Mouse (Mus musculus) C2C12 (cell line): ENCODE results near the gene Mib2. TPM values are rescaled to one million over a fixed set of nuclear protein-coding genes. Genes with fewer than 3 reads are reported as not detected.
"Not testable (repeated sequence)": the region's sequence is repeated elsewhere in the genome, so short reads cannot be mapped to it uniquely, and the experiment has no call there.

Experiments
- H3K27me3 ChIP-seq: one replicate; pipeline ENCODE4 v1.6.1; 2011; ENCODE audit not compliant: control insufficient read depth, insufficient read depth, insufficient read length
- H3K36me3 ChIP-seq: one replicate; pipeline ENCODE4 v1.6.1; 2011; ENCODE audit not compliant: control insufficient read depth, insufficient read depth
- H3K4me3 ChIP-seq: one replicate; pipeline ENCODE4 v1.5.1; 2011; ENCODE audit warnings: mild to moderate bottlenecking, control low read depth; ENCODE audit not compliant: poor library complexity, insufficient read depth, severe bottlenecking
- H3K79me2 ChIP-seq: one replicate; pipeline ENCODE4 v1.6.1; 2011; ENCODE audit not compliant: control insufficient read depth, insufficient read depth
- H3K79me3 ChIP-seq: one replicate; pipeline ENCODE4 v1.6.1; 2011; ENCODE audit warnings: low read depth, control low read depth
- H3ac ChIP-seq: one replicate; pipeline ENCODE3; 2011; ENCODE audit warnings: low read depth; ENCODE audit not compliant: control insufficient read depth, insufficient read length
- CEBPB ChIP-seq: IDR thresholded peaks from one replicate; pipeline ENCODE4 v1.6.1; 2011; ENCODE audit warnings: low read depth, mild to moderate bottlenecking, control low read depth, moderate library complexity
- CTCF ChIP-seq: IDR thresholded peaks from one replicate; pipeline ENCODE4 v1.5.1; 2011; ENCODE audit not compliant: control insufficient read depth, insufficient read depth, insufficient read length
- FOSL1 ChIP-seq: IDR thresholded peaks from one replicate; pipeline ENCODE4 v1.8.0; 2011; ENCODE audit warnings: mild to moderate bottlenecking, low read length; ENCODE audit not compliant: poor library complexity, insufficient read depth, severe bottlenecking
- MAX ChIP-seq: IDR thresholded peaks from one replicate; pipeline ENCODE4 v1.6.1; 2011; ENCODE audit warnings: mild to moderate bottlenecking, control low read depth
- MYOD1 ChIP-seq: IDR thresholded peaks from one replicate; pipeline ENCODE4 v1.6.1; 2011; ENCODE audit warnings: low read depth; ENCODE audit not compliant: control insufficient read depth, insufficient read length
- MYOG ChIP-seq: IDR thresholded peaks from one replicate; pipeline ENCODE4 v1.6.1; 2011; ENCODE audit not compliant: control insufficient read depth, insufficient read length; ENCODE audit errors: extremely low read depth
- USF1 ChIP-seq: IDR thresholded peaks from one replicate; pipeline ENCODE4 v1.6.1; 2011; ENCODE audit warnings: low read depth, mild to moderate bottlenecking, control low read depth, moderate library complexity
- polyA plus RNA-seq: library from polyadenylated mRNA; unstranded; fragments of >200 nt; fragmentation: generic; extraction: Trizol; gene quantifications from one replicate; pipeline ENCODE4 v1.2.1, GENCODE M21; 2012; ENCODE audit warnings: missing spikeins

The Mib2 gene
- polyA plus RNA-seq, 1 experiment = 16.2 TPM

GRCm38 (mm10) chr4:155694482-155695401 lies 25.7 kb upstream of the Mib2 start:
- peak overlapping the region; percentile 37 for H3K4me3 ChIP-seq
- TF ChIP-seq CEBPB (no peak), USF1 (no peak), MYOG (no peak), MAX (peak; percentile 85)
- H3K79me3 ChIP-seq = no peaks in the 10 kb centered on the region
- no peaks in the 10 kb centered on the region for H3K36me3 ChIP-seq
- peak overlapping the region; percentile 73 for H3ac ChIP-seq
- no peaks in the 10 kb centered on the region for H3K27me3 ChIP-seq
- no peaks in the 10 kb centered on the region for H3K79me2 ChIP-seq

DNA sequence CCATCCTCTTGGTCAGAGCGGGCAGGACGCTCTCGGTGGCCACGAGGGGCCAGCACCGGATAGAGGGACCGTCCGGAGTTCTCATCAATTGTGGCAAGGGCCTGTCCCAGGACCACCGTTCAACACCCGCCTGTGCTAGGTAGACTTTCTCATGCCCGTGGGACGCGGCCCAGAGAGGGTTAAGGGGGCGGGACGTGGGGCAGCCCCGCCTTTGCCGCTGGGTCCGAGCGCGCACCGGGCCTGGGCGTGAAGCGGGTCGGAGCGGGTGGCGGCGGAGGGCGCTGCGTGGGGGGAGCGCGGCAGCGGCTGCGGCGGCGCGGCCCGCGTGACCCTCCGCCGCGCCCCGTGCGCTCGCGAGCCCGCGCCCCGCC lies 25.1 kb upstream of the Mib2 start, which contains the start of gene Fndc10:
Gene Fndc10, plus strand, starts transcription at position 232 of the 371 bp plus-strand sequence.
- no peaks in the 10 kb centered on the region for H3K79me3 ChIP-seq
- no peaks in the 10 kb centered on the region for H3K36me3 ChIP-seq
- H3K27me3 ChIP-seq = no peaks in the 10 kb centered on the region
- no peak for TF ChIP-seq USF1
- no peak for TF ChIP-seq CEBPB
- no peak for TF ChIP-seq FOSL1
- no peak for TF ChIP-seq CTCF
- TF ChIP-seq MYOG = no peak
- no peak for TF ChIP-seq MAX
- TF ChIP-seq MYOD1 = no peak
- no peaks in the 10 kb centered on the region for H3K79me2 ChIP-seq
- peak within 1 kb of the TSS; percentile 37 for H3K4me3 ChIP-seq
- peak within 1 kb of the TSS; percentile 73 for H3ac ChIP-seq

- H3K79me2 ChIP-seq = no peaks in the 10 kb centered on the region
- H3K36me3 ChIP-seq = no peaks in the 10 kb centered on the region
- H3K4me3 ChIP-seq = no peak overlapping the region
- H3K79me3 ChIP-seq = no peaks in the 10 kb centered on the region
- no peak overlapping the region for H3ac ChIP-seq
- TF ChIP-seq MAX = no peak
- no peak for TF ChIP-seq CTCF
- TF ChIP-seq FOSL1 = no peak
- no peak for TF ChIP-seq CEBPB
- no peak for TF ChIP-seq MYOG
- TF ChIP-seq USF1 = no peak
- TF ChIP-seq MYOD1 = no peak
- no peaks in the 10 kb centered on the region for H3K27me3 ChIP-seq
Observed at GRCm38 (mm10) chr4:155692421-155692820, 23.4 kb upstream of the Mib2 start.

- Histone ChIP-seq H3K4me3 (no peak overlapping the region), H3K27me3 (peaks cover 5% of the 10 kb centered on the region), H3K36me3 (no peaks in the 10 kb centered on the region), H3ac (no peak overlapping the region), H3K79me3 (no peaks in the 10 kb centered on the region), H3K79me2 (no peaks in the 10 kb centered on the region)
- no peak for TF ChIP-seq MAX
- TF ChIP-seq CTCF = no peak
- TF ChIP-seq USF1 = no peak
- no peak for TF ChIP-seq MYOG
- no peak for TF ChIP-seq CEBPB
- TF ChIP-seq MYOD1 = no peak
- no peak for TF ChIP-seq FOSL1
Observed at GRCm38 (mm10) chr4:155690571-155691375, 21.8 kb upstream of the Mib2 start.

GRCm38 (mm10) chr4:155687764-155688163 lies 18.8 kb upstream of the Mib2 start:
- H3K4me3 ChIP-seq, H3ac ChIP-seq, H3K79me2 ChIP-seq, H3K27me3 ChIP-seq, H3K79me3 ChIP-seq, H3K36me3 ChIP-seq: not testable (repeated sequence)

DNA sequence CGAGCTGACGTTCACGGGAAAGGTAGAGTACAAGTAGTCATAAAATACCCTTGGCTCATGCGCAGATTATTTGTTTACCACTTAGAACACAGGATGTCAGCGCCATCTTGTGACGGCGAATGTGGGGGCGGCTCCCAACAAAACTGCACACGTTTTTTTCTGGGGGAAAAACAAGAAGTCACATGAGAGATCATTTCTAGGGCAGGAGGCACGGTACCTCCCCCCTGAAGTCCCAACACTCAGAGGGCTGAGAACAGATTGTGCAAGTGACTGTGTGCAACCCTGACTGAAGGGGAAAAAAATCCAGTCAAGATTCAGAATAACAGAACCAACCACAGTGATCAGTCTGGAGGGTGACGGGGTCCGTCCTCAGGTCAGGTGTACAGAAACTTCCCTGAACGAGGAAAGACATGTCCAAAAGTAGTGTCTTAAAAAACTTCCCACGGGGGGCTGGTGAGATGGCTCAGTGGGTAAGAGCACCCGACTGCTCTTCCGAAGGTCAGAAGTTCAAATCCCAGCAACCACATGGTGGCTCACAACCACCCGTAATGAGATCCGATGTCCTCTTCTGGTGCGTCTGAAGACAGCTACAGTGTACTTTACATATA lies 14.8 kb upstream of the Mib2 start:
- H3K27me3 ChIP-seq, H3K4me3 ChIP-seq, H3ac ChIP-seq, H3K79me3 ChIP-seq, H3K79me2 ChIP-seq, H3K36me3 ChIP-seq: not testable (repeated sequence)
